Mouse (Mus musculus) forebrain, embryonic 15.5 days (tissue): Measurements from ENCODE around the gene Gdpd1. TPM values are rescaled to one million over a fixed set of nuclear protein-coding genes. Genes with fewer than 3 reads are reported as not detected.
A peak's percentile ranks its signal among the peaks of the same experiment; 100 is the strongest.

Experiments
- ATAC-seq: fragments of 200-750 bp; cut with Nextera tagmentation; replicated peaks from 2 replicates; pipeline ENCODE4 v1.8.0; 2017; ENCODE audit warnings: mild to moderate bottlenecking, moderate TSS enrichment, moderate library complexity
- H3K27ac ChIP-seq: fragments of 300-500 bp; sonication (generic); replicated peaks from 2 replicates; pipeline ENCODE4 v1.5.1; 2015; ENCODE audit warnings: mild to moderate bottlenecking, inconsistent platforms
- H3K27me3 ChIP-seq: fragments of 300-500 bp; sonication (generic); 2 replicates; pipeline ENCODE4 v1.6.1; 2015; ENCODE audit warnings: inconsistent platforms
- H3K36me3 ChIP-seq: fragments of 300-500 bp; sonication (generic); 2 replicates; pipeline ENCODE4 v1.6.1; 2015; ENCODE audit warnings: mild to moderate bottlenecking, inconsistent platforms
- H3K4me1 ChIP-seq: fragments of 300-500 bp; sonication (generic); 2 replicates; pipeline ENCODE4 v1.6.1; 2015; ENCODE audit warnings: inconsistent platforms
- H3K4me2 ChIP-seq: fragments of 300-500 bp; sonication (generic); replicated peaks from 2 replicates; pipeline ENCODE4 v1.6.1; 2015; ENCODE audit warnings: mild to moderate bottlenecking, inconsistent platforms
- H3K4me3 ChIP-seq: fragments of 300-500 bp; sonication (generic); 2 replicates; pipeline ENCODE4 v1.5.1; 2015; ENCODE audit warnings: mild to moderate bottlenecking, inconsistent platforms
- H3K9ac ChIP-seq: fragments of 300-500 bp; sonication (generic); replicated peaks from 2 replicates; pipeline ENCODE4 v1.6.1; 2015; ENCODE audit warnings: mild to moderate bottlenecking, inconsistent platforms
- H3K9me3 ChIP-seq: fragments of 300-500 bp; sonication (generic); 2 replicates; pipeline ENCODE4 v1.6.1; 2016; ENCODE audit warnings: inconsistent platforms
- WGBS: fragments of 180-500 bp; shearing (Covaris S2); methylation state at CpG from one replicate; pipeline ENCODE4 v1.1.7; 2015; ENCODE audit warnings: mixed read lengths; 5-methylcytosine and 5-hydroxymethylcytosine counted together
- microRNA counts: library from miRNA; unstranded; fragments of <30 nt; microRNA quantifications from one replicate; lab custom pipeline; 2016
- microRNA-seq: library from miRNA; unstranded; fragments of <30 nt; microRNA quantifications from one replicate; pipeline ENCODE4, GENCODE M21; 2016
- polyA plus RNA-seq: library from polyadenylated mRNA; unstranded; fragments of >200 nt; fragmentation: Nextera tagmentation; extraction: Ambion mirVana; gene quantifications from 2 replicates; pipeline ENCODE4 v1.2.1, GENCODE M21; 2015

Gene Gdpd1
- polyA plus RNA-seq, 1 experiment from 2014 or later, result 187 TPM

DNA sequence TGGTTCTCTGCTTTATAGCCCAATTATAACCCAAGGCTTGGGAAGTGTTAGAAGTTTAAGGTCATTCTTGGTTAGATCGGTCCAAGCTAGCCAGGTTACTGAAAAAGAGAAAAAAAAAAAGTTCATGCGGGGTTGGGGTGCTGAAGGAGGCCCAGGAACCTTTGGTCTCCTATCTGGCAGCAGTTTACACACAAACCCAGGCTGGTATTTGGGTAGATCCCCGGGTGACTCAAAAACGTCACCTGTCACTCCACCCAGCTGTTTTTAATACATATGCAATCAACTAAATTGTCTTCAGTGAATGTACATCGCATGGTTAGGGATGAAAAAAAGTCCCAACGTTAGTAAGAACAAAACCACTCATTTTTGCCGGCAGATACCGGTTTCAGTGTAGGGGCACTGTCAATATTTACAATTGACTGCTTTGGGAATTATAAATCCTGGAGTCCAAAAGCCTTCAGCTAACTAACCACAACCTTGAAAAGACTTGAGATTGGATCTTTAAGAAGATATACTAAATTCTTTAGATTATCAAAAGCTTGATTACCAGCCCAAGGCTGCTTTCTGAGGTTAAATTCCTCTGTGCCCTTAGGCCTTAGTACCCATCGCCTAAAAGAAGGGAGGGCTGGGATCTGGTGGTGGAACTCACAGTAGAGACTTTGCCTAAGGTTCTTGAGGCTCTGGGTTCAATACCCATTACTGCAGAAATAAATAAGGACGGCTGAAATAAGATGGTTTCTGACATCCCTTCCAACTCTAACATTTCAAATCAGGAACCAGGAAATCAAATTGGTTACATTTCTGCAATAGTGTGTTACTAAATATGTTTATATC lies 78.9 kb downstream of the Gdpd1 start:
- H3K4me2 ChIP-seq, result no peak overlapping the region
- no peak overlapping the region for H3K9ac ChIP-seq
- H3K9me3 ChIP-seq, result no peaks in the 10 kb centered on the region
- H3K4me1 ChIP-seq, result peaks cover 45% of the 10 kb centered on the region
- no peak for ATAC-seq
- WGBS, result 54% methylated on average over 10 of the region's 10 CpGs
- H3K4me3 ChIP-seq, result no peak overlapping the region
- H3K27me3 ChIP-seq, result no peaks in the 10 kb centered on the region
- H3K36me3 ChIP-seq, result no peaks in the 10 kb centered on the region
- no peak overlapping the region for H3K27ac ChIP-seq

DNA sequence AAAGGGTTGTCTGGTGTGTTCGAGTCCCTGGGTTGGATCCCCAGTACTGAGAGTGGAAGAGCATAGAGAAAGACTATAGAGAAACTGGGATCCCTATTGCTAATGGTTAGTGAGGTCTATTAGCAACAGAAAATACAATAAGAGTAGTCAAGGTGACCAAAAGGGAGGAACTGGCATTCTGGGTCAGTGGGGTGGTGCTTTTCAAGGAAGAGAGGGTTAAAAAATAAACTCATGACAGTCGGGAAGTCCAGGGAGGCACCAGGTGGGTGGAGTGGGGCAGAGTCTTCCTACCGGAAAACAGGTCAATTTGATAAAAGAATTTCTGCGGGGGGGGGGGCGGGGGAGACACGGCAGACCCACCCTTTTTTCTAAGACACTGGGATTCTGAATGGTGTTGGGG lies 79.5 kb downstream of the Gdpd1 start:
- no peaks in the 10 kb centered on the region for H3K27me3 ChIP-seq

DNA sequence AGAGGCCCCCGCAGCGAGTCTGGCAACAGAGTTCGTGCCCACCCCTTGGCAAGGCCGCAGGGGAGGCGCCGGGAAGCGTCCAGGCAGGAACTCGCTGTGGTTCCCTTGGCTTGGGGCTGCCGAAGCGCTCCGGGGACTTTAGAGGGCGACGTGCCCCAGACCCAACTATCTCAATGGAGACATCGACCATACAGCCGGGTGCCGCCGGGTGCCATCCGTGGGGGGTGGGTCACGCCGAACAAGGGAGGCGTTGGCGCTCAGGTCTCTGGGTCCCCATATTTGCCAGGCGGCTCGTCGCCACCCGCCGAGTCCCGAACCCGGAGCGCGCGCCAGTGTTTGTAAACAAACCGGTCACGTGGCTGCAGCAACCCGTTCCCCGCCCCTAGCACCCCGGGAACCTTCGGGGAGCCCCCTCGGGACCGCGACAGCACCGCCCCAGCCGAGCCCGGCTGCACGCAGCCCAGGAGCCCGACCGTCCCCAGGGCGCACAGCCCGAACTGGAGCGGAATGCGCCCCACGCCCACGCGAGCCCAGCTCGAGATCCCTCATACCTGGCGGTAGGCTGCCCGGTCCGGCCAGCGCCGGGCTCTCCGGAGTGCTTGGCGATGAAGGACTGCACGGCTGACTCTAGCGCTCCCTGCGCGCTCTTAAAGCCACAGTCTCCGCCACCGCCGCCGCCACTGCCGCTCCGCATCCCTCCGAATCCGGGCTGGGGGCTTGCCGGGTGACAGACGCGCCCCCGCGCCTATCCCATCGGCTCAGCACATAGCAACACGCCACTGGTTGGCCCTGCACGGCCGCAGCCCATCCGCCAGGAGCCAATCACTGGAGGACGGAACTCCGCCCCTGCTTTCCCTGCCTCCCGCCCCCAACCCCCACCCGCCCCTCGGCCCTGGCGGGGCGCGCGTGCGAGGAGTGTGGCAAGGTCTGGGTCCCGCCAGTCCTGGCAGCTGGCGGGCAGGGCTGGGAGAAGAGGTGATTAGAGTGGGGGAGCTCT lies 80.5 kb downstream of the Gdpd1 start, which contains the start of gene Ypel2:
TSS of gene Ypel2 (minus strand) at position 667 of the 997 bp plus-strand sequence.
- H3K36me3 ChIP-seq, result no peaks in the 10 kb centered on the region
- H3K27ac ChIP-seq, result peak within 1 kb of the TSS; percentile 95
- peak; percentile 100 for ATAC-seq
- H3K4me1 ChIP-seq, result peaks cover 57% of the 10 kb centered on the region
- peak within 1 kb of the TSS; percentile 82 for H3K9ac ChIP-seq
- peak within 1 kb of the TSS; percentile 95 for H3K4me3 ChIP-seq
- no peaks in the 10 kb centered on the region for H3K27me3 ChIP-seq
- no peaks in the 10 kb centered on the region for H3K9me3 ChIP-seq
- under 1% methylated on average over 94 of the region's 96 CpGs for WGBS
- H3K4me2 ChIP-seq, result peak within 1 kb of the TSS; percentile 84

More for the DNA sequence above, 79.5 kb downstream of the Gdpd1 start:
- H3K4me1 ChIP-seq, result peaks cover 51% of the 10 kb centered on the region
- ATAC-seq, result no peak
- no peaks in the 10 kb centered on the region for H3K9me3 ChIP-seq
- H3K4me2 ChIP-seq, result peak overlapping the region; percentile 70
- H3K36me3 ChIP-seq, result no peaks in the 10 kb centered on the region
- peak overlapping the region; percentile 95 for H3K4me3 ChIP-seq
- 16% methylated on average over 6 of the region's 6 CpGs for WGBS
- H3K9ac ChIP-seq, result no peak overlapping the region
- no peak overlapping the region for H3K27ac ChIP-seq

DNA sequence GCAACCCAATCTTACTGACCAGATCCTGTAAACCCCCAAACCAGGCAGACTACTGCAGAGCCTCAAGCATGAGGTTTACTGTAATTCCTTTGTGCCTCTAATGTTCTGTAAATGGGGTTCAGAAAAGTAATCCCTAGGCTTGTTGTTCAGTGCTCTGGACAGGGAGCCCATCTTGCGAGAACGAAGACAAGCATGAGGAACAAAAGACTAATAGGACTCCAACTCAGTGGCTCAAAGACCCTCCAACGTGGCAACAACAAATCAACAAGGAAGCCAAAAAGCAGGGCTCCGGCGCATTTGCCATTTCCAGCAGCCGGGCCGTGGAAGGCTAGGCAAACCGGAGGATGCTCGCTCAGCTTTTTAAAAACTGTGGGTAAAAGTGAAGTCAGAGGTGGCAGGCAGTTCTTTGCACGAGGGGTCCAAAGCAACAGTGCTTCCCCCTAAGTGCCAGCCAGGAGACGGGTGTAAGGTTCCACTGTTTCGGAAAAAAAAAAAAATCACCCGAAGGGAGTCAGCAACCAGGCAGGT lies 81.3 kb downstream of the Gdpd1 start:
- under 1% methylated on average over 13 of the region's 13 CpGs for WGBS
- H3K4me2 ChIP-seq, result peak overlapping the region; percentile 84
- H3K9ac ChIP-seq, result peak overlapping the region; percentile 82
- ATAC-seq, result no peak
- peak overlapping the region; percentile 95 for H3K4me3 ChIP-seq
- H3K4me1 ChIP-seq, result peaks cover 57% of the 10 kb centered on the region
- no peaks in the 10 kb centered on the region for H3K27me3 ChIP-seq
- no peaks in the 10 kb centered on the region for H3K9me3 ChIP-seq
- H3K36me3 ChIP-seq, result no peaks in the 10 kb centered on the region
- H3K27ac ChIP-seq, result peak overlapping the region; percentile 95

DNA sequence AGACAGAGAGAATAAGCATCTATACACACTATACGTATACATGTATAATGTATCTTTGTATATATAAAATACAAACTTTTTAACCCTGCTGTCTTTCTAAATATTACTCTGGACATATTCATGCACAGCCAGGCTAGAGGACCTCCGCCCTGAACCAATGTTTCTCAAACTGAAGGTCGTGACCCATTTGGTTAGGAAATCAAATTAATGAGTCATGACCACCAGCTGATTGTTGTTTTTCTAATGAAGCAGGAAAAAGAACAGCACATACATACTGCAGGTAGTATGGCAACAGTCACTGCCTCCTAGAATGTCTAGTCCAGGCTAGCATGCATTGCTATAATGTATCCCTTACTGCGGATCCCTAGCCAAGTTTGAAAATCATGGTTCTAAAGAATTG lies 82.6 kb downstream of the Gdpd1 start:
- Histone ChIP-seq H3K4me3 (0 out of 2 replicates have a peak overlapping the region, but pooled peaks have one; percentile 95), H3K27me3 (no peaks in the 10 kb centered on the region), H3K9me3 (no peaks in the 10 kb centered on the region), H3K27ac (no peak overlapping the region), H3K4me2 (0 out of 2 replicates have a peak overlapping the region, but pooled peaks have one; percentile 84), H3K9ac (no peak overlapping the region), H3K4me1 (peaks cover 55% of the 10 kb centered on the region), H3K36me3 (no peaks in the 10 kb centered on the region)
- ATAC-seq, result no peak
- WGBS, result 87% methylated on average over 4 of the region's 4 CpGs

DNA sequence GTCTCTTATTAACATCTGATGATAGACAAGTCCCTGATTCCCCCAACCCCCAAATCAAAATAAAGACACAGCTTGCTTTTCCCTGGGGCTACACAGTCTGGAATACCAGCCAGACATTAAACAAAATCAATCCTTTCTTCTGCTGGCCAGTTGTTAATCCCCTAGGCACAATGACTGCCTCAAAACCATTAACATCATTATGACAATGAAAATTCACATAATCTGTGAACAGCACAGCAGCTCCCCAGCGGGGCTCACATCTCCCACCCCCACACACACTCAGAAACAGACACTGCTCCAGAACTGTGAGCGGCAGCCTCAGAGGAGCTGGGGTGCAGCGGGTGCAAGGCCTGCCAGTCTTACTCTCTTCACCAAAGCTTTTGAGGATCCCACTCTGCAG lies 83.6 kb downstream of the Gdpd1 start:
- Histone ChIP-seq H3K4me1 (peaks cover 46% of the 10 kb centered on the region), H3K36me3 (no peaks in the 10 kb centered on the region), H3K27me3 (no peaks in the 10 kb centered on the region), H3K4me2 (peak overlapping the region; percentile 8; the same call in 1 of the 2 replicates), H3K9me3 (no peaks in the 10 kb centered on the region), H3K9ac (no peak overlapping the region), H3K4me3 (no peak overlapping the region), H3K27ac (peak overlapping the region; percentile 19)
- ATAC-seq, result no peak
- 17% methylated on average over 3 of the region's 3 CpGs for WGBS

DNA sequence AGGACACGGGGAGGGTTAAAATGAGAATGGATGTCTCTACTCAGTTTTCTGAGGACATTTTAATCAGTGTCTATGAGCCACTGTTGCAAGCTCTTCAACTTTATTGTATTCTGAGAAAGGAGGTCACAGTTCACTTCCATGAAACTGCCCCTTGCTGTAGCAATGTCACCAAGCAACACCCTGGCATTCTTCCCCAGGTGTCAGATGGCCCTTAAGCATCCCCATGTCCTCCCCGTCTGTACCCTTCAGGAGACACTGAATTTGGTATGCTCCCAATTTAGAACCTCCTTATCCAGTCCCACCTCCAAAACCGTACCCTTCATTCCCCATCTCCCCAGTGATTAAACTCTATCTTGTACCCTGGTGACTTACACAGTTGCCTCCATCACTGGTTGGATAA lies 88.9 kb downstream of the Gdpd1 start:
- Histone ChIP-seq H3K9ac (no peak overlapping the region), H3K9me3 (no peaks in the 10 kb centered on the region), H3K27me3 (no peaks in the 10 kb centered on the region), H3K4me3 (no peak overlapping the region), H3K4me1 (peaks cover 12% of the 10 kb centered on the region), H3K36me3 (no peaks in the 10 kb centered on the region), H3K27ac (no peak overlapping the region), H3K4me2 (no peak overlapping the region)
- 81% methylated on average over 3 of the region's 3 CpGs for WGBS
- no peak for ATAC-seq

MicroRNA genes within 50 kb of the gene (microRNA counts, 519-probe panel; counts per million panel counts)
- microRNA mmu-miR-301a (lab: Ali Mortazavi, UCI), result 4,359 counts per million, percentile 94 among the panel's probes with 10 or more counts

Small RNA genes lying within 50 kb of the gene (microRNA-seq; reads per million reads assigned to microRNA genes)
- 3,245 reads per million, percentile 88 among the genes with 10 or more reads in this experiment for gene Mir301

Other genes starting within 250 kb of the Gdpd1 start
- gene Ypel2, start 80.4 kb downstream of the Gdpd1 start, polyA plus RNA-seq, result 8.1 and 8.3 TPM in 2 replicates
- 22.2 and 22.6 TPM in 2 replicates for gene Smg8, start 12.7 kb upstream of the Gdpd1 start, polyA plus RNA-seq
- gene Prr11, start 34.6 kb upstream of the Gdpd1 start, polyA plus RNA-seq, result 4.0 and 4.3 TPM in 2 replicates
- gene Ska2, start 35.2 kb upstream of the Gdpd1 start, polyA plus RNA-seq, result 73.9 and 80.2 TPM in 2 replicates
- gene Trim37, start 53.0 kb upstream of the Gdpd1 start, polyA plus RNA-seq, result 86.9 and 90.3 TPM in 2 replicates